Mouse (Mus musculus) layer of hippocampus, postnatal 25 days (tissue): ENCODE results near the gene Pfkm. TPM values are rescaled to one million over a fixed set of nuclear protein-coding genes. Genes with fewer than 3 reads are reported as not detected.

Experiments
- DNase-seq, 2 experiments: peaks; one replicate each; pipeline ENCODE4 v3.0.0; 2022; ENCODE audit warnings: mixed read lengths in 2 of 2, low spot score in 1 of 2; ENCODE audit errors: extremely low spot score in 1 of 2
- total RNA-seq, 2 experiments: library from RNA; stranded (reverse); gene quantifications; 2 replicates each; pipeline ENCODE4 v1.2.3; 2021

The Pfkm gene
- total RNA-seq, 2 experiments from 2014 or later = 348 to 370 TPM

DNA sequence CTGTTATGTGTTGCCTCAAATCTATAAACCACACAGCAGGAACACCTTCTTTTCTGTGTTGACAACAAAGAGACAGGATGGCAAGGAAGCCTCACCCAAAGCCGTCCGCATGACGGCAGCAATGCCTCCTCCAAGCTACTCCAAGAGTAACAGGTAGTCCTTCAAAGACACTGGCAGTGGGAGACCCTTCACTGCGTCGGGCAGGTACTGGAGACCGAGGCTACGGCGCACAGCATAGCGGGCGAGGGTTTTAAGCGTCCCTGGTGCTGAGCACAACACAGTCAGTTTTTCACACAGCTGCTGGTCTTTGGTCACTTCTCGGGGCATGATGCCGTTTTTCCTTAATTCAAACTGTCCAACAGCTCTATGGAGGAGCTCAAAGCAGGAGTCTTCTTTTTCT lies 43.3 kb downstream of the Pfkm start:
- DNase-seq = no peak

DNA sequence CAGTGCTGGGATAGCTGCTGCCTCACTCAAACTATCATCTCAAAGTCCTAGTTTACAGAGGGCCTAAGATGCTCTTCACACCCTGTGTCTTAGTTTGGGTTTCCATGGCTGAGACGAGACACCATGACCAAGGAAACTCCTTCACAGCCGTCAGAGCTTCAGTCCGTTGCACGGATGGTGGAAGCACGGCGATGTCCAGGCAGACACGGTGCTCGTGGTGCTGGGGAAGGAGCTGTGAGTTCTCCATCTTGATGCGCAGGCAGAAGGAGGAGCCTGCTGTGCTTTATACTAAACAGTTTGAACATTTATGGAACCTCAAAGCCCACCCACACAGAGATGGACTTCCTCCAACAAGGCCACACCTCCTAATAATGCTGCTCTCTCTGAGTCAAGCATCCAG lies 44.5 kb downstream of the Pfkm start:
- DNase-seq = no peak

DNA sequence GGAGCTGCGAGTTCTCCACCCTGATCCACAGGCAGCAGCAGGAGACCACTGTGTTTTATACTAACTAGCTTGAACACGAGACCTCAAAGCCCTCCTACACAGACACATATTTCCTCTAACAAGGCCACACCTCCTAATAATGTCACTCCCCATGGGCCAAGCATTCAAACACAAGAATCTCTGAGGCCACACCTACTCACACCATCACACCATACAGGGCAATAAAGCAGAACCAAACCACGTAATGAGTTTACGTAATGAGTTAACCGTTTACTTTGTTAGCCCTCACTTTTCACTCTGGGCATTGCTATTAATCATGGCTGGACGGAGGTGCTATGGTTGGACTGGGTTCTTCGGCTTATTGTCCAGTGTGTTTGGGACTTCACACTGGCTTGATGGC lies 47.4 kb downstream of the Pfkm start:
- no peak for DNase-seq

DNA sequence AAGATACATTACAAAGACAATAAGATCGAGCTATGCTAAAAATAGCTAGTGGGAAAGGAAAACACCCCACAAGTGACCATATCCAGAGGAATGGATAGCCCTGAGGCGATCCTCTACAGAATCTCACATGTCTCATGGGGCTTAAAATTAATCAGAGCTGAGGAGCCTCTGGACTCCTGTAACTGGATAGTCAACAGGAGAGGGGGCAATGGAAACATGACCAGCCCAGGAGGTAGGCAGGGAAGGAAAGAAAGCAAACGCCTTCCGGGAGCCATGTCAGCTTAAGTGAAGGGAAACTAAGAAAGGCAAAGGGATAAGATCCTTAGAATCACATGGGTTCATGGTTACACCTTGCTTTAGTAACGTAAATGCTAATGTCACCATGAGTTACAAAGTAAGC lies 48.4 kb downstream of the Pfkm start:
- no peak for DNase-seq

DNA sequence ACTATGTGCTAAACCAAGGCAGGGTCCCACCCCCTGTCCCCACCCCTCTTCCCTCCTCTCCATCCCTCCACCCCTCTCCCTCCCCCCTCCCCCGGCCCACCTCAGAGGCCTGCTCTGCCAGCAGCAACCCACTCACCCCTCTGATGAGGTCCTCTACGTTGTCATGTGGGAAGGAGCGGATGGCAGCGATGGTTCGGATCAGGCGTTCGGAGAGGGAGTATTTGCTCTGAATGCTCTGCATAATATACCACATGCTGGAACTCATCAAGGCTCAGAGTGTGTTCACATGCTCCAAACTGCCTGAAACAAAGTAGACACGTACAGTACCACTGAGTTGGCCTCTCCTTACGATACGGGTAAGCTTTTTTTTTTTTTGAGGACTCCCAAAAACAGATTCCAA lies 50.1 kb downstream of the Pfkm start:
- no peak for DNase-seq

DNA sequence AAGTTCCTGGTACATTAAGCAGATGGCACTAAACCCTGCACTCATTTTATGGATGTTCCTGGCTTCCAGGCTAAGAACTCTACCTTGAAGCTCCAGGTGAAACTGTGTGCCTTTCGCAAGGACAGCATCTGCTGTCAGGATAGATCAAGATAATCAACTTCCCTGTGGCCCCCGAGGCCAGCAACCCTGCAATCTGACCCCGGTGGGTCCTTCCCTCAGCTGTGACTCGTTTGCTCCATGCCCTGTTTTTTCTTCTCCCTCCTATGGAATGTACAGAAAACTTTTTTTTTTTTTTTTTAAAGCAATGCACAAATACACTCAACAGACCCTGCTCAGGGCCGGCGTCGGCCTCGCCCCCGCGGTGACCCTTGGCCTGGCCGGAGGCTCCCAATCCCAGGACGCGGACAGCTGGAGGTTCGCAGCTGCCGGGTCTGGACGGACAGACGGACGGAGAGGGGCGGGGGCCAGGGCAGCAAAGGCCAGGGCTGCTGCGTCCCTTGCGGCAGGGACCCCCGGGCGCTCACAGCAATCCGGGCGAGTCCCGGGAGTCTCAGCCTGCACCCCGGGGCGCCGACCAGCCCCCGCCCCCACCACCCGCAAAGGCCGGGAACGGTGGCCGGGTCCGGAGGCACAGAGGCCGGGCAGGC lies 52.6 kb downstream of the Pfkm start:
- no peak for DNase-seq

DNA sequence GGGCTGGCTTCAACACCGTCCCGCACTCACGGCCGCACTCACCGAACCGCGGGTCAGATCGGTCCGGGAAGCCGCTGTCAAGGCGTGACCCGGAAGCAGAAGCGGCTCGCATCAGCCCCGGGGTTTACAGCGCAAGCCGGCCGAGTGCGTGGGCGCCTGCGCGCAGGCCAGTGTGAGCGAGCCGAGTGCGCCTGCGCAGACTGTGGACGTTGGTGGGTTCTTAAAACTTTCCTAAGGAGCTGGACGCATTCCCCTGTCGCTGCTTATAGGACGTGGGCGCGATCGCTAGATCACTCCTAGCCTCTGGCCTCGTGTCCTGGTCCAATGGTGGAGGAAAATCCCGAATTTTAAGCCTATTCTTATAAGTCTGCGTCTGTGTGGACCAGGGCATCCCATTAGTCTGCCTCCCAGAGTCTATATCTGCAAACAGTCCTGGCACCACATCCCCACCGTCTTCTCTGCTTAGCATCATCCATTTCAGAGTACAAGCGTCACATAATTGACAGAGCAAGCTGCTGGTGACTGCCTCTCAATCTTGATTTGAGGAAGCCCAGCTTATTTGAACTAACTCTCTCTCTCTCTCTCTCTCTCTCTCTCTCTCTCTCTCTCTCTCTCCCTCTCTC lies 53.3 kb downstream of the Pfkm start:
- peak; percentile 88 to 92 for DNase-seq

DNA sequence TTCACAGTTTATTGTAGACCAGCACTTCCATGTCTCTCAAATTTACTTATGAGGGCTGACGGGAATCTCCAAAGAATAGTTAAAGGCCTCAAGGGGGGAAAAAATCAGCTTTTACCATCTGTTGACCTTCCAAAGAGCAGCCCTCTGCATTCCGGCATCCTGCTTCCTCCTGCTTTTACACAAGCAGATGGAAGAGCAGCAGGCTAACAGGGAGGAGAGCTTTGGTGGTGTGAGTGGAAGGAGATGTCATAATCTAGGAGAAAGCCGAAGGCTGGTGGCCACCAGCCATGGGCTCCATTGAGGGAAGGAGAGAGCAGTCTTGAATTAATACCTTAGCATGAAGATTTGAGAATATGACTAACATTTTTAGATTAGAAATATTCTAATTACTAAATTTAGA lies 56.0 kb downstream of the Pfkm start:
- no peak for DNase-seq

DNA sequence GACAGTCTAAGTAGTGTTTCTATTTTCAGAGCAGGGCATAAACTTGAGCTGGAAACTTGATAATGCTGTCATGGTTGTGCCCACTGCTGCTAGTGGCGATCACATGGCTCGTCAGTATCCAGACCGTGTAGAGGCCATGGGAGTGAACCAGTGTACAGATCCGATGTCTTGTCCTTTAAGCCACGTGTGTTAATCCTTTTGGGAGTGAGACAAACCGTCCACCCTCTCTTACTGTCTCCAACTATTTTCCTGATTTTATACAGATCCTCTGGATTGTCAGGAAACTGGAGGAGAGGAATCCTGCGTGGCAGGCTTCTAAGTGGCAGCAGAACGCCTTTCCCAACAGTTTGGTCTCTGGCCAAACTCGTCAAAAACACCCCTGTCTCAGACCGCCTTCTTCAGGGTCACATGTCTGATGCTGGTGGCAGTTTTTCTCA lies 56.8 kb downstream of the Pfkm start:
- no peak for DNase-seq

DNA sequence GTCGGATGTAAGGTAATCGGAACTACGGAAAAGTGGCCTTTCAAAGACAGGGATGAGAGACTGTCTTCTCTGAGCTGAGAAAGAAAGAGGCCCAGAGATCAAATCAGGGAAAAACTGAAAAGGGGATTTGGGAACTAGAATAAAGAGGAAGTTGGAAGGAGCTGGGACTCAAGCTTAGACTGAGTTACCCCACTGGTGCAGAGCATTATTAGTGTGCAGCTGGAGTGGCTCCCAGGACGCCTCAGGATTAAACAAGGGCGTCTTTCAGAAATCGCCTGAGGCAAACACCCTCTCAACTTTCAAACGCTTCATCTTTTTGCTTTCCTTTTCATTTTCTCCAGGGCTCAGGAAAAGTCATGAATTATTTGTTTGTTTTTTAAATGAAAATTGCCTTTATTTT lies 60.5 kb downstream of the Pfkm start:
- no peak for DNase-seq

DNA sequence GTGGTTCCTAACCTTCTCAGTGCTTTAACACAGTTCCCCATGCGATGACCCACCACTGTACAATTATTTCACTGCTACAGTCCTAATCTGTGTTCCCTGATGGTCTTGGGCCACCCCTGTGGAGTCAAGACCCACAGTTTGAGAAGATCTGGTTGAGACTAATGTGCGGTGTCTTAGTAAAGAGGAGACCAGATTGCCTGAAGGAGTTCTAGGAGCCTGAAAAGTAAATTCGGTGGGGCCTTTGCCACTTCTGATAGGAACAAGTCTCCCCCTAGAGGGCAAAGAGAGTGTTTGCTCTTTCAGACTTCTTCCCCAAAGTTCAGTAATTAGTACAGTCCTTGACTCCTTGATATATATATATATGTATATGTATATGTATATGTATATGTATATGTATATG lies 61.2 kb downstream of the Pfkm start:
- DNase-seq = no peak

DNA sequence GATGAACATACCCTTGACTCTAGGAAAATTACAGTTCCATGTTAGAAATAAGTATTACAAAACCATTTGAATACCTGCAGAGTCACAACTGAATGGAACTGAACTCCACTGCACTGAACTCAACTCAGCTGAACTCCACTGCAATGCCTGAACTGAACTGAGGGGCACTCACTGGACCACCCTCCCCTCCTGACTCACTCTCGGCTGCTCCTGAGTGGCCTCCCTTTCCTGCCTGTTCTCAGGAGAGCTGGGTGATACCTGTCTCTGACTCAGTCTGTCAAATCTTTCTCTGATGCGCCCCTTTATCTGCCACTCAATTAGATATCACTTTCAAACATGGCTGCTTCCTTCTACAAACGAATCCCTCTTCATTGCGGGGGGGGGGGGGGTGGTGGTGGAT lies 61.8 kb downstream of the Pfkm start:
- no peak for DNase-seq

DNA sequence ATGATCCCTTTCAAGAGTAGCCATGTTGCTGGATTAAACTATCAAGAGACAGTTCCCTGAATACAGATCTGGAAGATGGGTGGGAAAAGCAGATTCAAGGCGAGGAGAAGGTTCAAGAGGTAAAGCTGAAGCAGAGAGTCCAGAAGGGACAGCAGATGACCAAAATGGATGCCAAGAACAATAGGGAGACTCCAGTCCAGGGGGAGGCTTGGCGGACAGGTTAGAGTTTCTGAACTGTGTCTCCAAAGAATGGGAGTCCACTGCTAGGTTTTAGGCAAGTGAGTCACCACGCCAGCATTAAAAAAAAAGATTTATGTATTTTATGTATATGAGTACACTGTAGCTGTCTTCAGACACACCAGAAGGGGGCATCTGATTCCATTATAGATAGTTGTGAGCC lies 62.2 kb downstream of the Pfkm start:
- DNase-seq = no peak

DNA sequence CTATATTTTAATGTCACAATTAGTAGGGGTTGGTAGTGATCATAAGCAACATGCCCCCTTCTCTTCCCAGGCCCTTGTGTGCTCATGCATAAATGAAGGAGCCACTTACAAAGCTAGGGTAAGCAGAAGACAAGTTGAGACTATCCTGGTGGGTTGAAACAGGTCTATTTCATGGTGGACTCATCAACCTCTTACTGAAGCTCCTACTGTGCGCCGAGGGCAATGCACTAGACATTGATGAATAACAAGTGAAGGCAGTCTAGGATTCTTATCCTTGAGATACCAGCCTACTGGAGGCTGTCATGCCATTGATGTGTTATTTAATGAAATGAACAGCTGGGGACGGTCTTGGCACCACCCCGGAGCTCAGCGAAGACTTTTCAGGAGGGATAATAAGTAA lies 62.9 kb downstream of the Pfkm start:
- DNase-seq = no peak

DNA sequence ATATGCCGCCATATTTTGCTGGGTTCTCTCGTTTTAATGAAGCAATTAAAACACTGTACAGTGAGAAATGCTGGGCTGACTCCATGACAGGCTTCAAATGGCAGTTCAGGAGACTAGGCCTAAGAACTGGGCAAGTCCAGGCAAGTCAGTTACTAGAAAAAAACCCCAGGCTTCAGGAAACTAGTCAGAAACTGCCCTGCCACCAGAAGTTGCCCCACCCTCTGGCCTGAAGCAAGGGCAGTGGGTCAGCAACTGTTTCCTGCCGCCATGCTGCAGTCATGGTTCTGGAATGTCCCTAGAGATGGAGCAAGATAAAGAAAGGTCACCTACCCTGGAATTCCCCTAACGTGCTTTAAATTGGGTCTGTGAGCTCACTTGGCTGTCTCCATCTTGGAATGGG lies 63.6 kb downstream of the Pfkm start:
- DNase-seq = no peak

DNA sequence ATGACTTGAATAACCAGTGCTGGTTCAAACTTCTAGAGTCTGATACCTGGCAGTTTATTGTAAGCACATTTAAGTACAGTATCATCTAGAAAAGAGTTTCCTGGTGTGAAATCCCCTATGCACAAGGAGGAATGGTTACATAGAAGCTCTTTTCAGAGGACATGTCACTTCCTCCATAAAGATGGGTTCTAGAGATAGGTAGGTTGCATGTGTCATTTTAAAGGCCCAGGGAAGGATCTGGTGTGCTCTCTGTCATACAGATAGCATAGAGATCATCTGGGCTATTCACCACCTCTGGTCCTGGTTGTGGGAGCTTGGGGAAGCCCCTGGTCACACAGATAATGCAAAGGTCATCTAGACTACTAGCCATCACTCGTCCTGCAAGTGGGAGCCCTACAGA lies 64.9 kb downstream of the Pfkm start:
- no peak for DNase-seq

DNA sequence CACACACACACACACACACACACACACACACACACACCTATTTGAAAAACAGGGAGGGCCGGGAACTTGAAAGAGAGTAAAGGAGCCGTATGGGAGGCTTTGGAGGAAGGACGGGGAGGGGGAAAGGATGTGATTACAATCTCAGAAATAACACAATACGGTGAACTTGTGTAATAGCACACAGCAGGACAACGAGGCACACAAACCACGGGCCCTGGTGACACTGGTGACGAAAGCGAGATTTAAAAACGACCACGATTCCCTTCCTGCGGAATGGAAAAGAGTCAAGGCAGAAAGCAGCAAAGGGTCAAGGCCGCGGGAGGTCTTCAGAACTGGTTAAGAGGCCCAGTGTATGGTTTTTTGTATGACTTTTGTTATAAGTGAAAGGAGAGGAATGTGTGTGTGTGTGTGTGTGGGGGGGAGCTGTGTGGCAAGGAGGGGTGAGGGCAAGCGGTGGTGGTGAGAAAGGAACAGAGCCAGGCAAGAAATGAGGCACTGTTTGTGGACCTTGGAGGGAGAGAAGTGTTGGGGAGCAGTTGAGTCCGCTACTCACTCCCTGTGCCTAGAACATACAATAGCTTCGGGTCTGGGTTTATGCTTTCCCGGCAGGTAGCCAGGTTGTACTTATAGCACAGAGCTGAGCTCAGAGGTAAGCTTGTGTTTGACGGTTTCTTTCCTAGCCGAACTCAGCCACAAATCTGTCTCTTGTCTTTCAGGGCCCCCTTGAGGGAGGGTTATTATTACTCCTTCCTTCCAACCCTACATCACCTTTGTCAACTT lies 68.8 kb downstream of the Pfkm start:
- DNase-seq = no peak

DNA sequence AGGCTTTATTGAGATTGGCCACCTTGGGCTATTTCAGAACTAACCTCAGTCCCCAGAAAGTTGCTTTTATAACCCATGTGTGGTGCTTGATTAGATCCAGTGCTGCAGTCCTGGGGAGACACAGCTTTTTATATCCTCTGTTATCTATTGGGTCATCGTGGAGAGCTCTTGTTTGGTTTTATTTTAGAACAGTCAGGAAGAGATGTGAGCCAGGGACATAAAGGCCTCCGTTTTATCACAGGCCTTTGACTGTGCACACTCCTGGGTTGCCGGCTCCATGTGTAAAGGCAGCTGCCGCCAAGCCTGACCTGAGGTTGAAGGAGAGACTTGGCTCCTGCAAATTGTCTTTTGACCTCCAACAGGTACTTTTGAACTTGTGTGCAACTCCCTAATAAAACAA lies 70.2 kb downstream of the Pfkm start:
- DNase-seq = no peak

DNA sequence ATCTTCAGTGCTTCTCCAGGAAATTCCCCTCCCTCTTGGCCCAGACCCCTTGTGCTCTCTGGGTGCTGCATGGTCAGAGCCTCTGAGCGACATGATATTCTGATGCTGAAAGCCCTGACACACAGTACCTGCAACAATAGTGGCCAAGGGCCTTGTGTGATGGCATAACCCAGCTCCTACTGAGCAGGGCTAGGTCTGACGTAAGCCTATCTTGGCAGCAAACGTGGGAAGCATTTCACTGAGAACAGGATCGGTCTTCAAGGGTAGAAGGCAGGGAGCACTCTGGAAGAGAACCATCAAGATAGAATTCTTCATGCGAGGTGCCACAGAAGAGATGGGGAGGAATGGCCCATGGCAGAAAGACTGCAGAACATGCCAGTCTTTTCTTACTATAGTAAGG lies 73.1 kb downstream of the Pfkm start, which contains the start of gene Asb8:
Gene Asb8 (minus strand): TSS at position 101 of the 400 bp plus-strand sequence.
- no peak for DNase-seq

DNA sequence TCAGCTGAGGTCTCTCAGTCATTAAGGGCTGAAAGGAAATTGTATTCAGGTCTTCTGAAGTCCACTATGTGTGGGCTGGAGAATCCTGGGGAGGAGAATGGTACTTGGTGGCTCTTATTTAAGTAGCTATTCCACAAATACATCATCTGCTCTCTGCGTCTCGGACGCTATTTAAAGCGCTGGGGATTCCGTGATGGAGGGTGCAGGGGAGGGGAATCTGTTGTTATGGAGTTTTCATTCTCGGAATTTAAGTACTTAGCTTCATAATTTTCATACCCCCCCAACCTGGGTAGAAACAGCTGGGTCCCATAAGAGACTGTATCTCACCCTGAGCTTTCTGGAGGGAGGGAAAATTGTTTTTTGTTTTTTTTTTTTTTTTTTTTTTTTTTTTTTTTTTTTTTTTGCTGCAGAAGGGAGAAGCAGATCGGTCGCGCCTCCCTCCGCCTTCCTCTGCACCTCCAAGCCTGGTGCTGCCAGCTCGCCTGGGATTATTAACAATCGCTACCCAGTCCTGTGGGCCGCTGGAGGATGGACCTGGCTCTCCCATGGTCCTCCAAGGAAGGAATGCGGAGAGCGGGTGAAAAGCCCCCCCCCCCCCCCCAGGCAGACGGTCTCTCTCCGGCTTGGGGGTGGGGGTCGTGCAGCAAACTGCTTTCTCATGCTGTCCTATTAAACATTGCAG lies 74.7 kb downstream of the Pfkm start, which contains the start of gene Ccdc184:
Gene Ccdc184 (plus strand): TSS at position 196 of the 682 bp plus-strand sequence.
- no peak for DNase-seq
